Mouse (Mus musculus) megakaryocyte, embryonic 14.5 days (primary cell): Measurements from ENCODE around the gene Cbr4.

Experiments
- FLI1 ChIP-seq: IDR thresholded peaks from 2 replicates; pipeline ENCODE4 v1.6.1; 2012; ENCODE audit warnings: low read length, inconsistent platforms, mixed read lengths
- GATA1 ChIP-seq: IDR thresholded peaks from 3 replicates; pipeline ENCODE4 v1.6.1; 2012; ENCODE audit warnings: mixed read lengths, low read length, inconsistent platforms, borderline replicate concordance

- no peak for TF ChIP-seq FLI1
- TF ChIP-seq GATA1 = no peak
Measured at GRCm38 (mm10) chr8:61550006-61550748, 62.6 kb downstream of the Cbr4 start.
